Mouse (Mus musculus) kidney, postnatal 0 days (tissue): ENCODE measurements at regions not wholly inside any gene's neighbourhood (a gene's known extent, or its start where the extent isn't known, plus 50 kb on each side); places are given as distances from the start of the nearest gene placed in this dataset.
"Not testable (repeated sequence)": the region's sequence is repeated elsewhere in the genome, so short reads cannot be mapped to it uniquely, and the experiment has no call there.

ENCODE experiments used
- ATAC-seq: fragments of 200-750 bp; cut with Nextera tagmentation; replicated peaks from 2 replicates; pipeline ENCODE4 v1.8.0; 2017; ENCODE audit warnings: low read depth, moderate number of reproducible peaks, moderate TSS enrichment, moderate library complexity; ENCODE audit not compliant: low FRiP score
- DNase-seq: peaks from one replicate; pipeline ENCODE4 v3.0.0-alpha.2; 2016; ENCODE audit warnings: low spot score
- H3K27ac ChIP-seq: fragments of 300-500 bp; sonication (generic); 2 replicates; pipeline ENCODE4 v1.5.1; 2014; ENCODE audit warnings: mild to moderate bottlenecking
- H3K27me3 ChIP-seq: fragments of 300-500 bp; sonication (generic); 2 replicates; pipeline ENCODE4 v1.6.1; 2014; ENCODE audit warnings: low read length, mixed read lengths; ENCODE audit not compliant: insufficient read depth
- H3K36me3 ChIP-seq: fragments of 300-500 bp; sonication (generic); 2 replicates; pipeline ENCODE4 v1.6.1; 2014; ENCODE audit warnings: low read length, mixed read lengths; ENCODE audit not compliant: insufficient read depth
- H3K4me1 ChIP-seq: fragments of 300-500 bp; sonication (generic); replicated peaks from 2 replicates; pipeline ENCODE4 v1.6.1; 2014; ENCODE audit warnings: antibody characterized with exemption, low read length, mixed read lengths; ENCODE audit not compliant: insufficient read depth
- H3K4me2 ChIP-seq: fragments of 300-500 bp; sonication (generic); 2 replicates; pipeline ENCODE4 v1.6.1; 2014; ENCODE audit warnings: mild to moderate bottlenecking, low read length, moderate library complexity, mixed read lengths
- H3K4me3 ChIP-seq: fragments of 300-500 bp; sonication (generic); replicated peaks from 2 replicates; pipeline ENCODE4 v1.5.1; 2014; ENCODE audit warnings: low read depth, low read length
- H3K9ac ChIP-seq: fragments of 300-500 bp; sonication (generic); 2 replicates; pipeline ENCODE4 v1.6.1; 2014; ENCODE audit warnings: low read depth, low read length
- H3K9me3 ChIP-seq: fragments of 300-500 bp; sonication (generic); replicated peaks from 2 replicates; pipeline ENCODE4 v1.6.1; 2016; ENCODE audit warnings: low read length, inconsistent platforms, mixed read lengths
- WGBS: fragments of 180-500 bp; shearing (Covaris S2); extraction: QIAGEN DNeasy Blood & Tissue Kit; methylation state at CpG from one replicate; pipeline ENCODE4 v1.1.7; 2014; 5-methylcytosine and 5-hydroxymethylcytosine counted together

- WGBS: 91% methylated on average over 4 of the region's 4 CpGs
- 0 out of 2 replicates have a peak, but pooled peaks have one; percentile 76 for ATAC-seq
These were observed 386.7 kb upstream of the Pcdh10 start for GRCm38 (mm10) chr3:44991467-44991992.

More at GRCm38 (mm10) chr3:44991467-44991992, 386.7 kb upstream of the Pcdh10 start:
- H3K36me3 ChIP-seq, H3K4me3 ChIP-seq, H3K27me3 ChIP-seq, H3K4me2 ChIP-seq, H3K9ac ChIP-seq, H3K9me3 ChIP-seq, H3K4me1 ChIP-seq, DNase-seq, H3K27ac ChIP-seq: not testable (repeated sequence)
